Mouse (Mus musculus): ENCODE data around the gene Scgn. TPM values are rescaled to one million over a fixed set of nuclear protein-coding genes. Genes with fewer than 3 reads are reported as not detected.

Gene Scgn
- total RNA-seq, 2 experiments from 2014 or later = 0.68 TPM; not detected in 1

DNA sequence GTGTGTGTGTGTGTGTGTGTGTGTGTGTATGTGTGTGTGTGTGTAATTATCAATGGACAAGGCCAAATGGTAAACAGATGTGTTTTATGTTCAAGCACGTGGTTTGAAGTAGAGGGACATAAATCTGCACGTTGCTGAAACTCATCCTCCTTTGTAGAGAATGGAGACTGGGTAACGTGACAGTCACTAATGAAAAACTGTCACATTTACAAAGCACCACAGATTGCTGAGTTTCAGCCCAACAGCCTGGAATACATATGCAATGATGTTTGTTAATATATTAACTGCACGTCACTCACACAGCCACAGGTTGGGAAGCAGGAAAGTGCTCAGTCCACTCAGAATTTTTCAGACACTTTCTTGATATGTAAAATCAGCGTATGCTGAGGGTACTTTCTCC is 563 bp downstream of the Scgn start:
- DNase-seq (ENCODE audit: extremely low spot score in 1 of 2, low spot score in 2 of 2) = no peak
- no peak for TF ChIP-seq CTCF (IDR thresholded peaks at IDR 0.05)
- Histone ChIP-seq H3K4me3 (no peak overlapping the region), H3K27ac (no peak overlapping the region)
- intact Hi-C loops (cut with DNase I) = no loop called here

DNA sequence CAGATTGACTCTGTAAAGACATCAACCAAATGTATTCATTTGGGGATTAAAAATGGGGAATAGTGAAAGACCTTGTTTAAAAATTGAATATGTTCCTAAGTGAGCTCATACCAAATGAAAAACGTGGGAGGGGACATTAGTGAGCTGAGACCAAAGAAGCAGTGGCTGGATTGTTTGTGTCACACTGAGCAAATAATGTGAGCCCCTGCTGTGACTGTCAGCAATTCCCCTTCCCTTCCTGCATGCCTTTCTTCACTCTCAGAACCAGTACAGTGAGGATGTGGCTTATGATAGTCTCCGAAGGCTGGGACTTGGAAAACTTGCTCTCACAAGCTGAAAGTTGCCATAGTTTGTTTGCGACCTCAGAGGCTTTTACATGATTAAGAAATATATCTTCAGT is 5.9 kb downstream of the Scgn start:
- Histone ChIP-seq H3K4me3 (no peak overlapping the region), H3K27ac (no peak overlapping the region)
- no peak for DNase-seq (ENCODE audit: extremely low spot score in 1 of 2, low spot score in 2 of 2)
- intact Hi-C loops (cut with DNase I) = no loop called here
- TF ChIP-seq CTCF (IDR thresholded peaks at IDR 0.05) = no peak

DNA sequence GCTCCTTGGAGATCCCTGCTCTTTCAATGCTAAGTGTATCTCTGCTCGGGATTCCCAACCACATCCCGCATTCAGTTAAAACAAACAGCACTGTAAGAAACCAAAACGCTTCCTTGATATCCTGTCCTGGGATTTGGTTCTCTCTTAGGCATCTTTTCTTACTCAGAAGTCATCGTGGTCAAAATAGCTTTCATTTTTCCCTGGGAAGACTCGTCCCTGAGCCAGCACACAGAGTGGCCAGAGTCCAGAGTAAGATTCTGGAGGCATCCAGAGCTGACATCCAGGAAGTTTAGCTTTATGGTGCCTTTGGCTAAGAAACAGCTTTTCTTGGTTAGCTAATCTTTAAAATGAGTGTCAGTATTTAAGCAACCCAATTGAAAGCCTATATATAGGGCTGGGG is 18.7 kb downstream of the Scgn start:
- no peak for TF ChIP-seq CTCF (IDR thresholded peaks at IDR 0.05)
- Histone ChIP-seq H3K27ac (no peak overlapping the region), H3K4me3 (no peak overlapping the region)
- intact Hi-C loops (cut with DNase I) = no loop called here
- DNase-seq (ENCODE audit: extremely low spot score in 1 of 2, low spot score in 2 of 2) = no peak

DNA sequence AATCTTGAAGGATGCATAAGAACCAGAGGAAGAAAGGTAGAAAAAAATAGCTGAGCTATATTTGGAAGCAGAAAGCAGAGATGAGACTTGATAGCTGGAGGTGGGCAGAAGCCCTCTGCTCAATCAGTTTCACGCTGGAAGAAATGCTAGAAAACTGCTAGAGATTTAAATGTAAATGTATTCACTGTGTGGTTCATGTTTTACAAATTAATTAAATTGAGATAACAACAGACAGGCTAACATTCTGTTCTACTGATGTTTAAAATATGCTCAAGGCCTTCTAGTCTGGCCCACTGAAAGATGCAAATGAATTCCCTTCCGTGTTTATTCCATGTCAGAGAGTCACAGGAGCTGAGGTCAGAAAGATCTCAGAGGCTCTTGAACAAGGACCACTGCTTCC is 19.1 kb downstream of the Scgn start:
- no peak for TF ChIP-seq CTCF (IDR thresholded peaks at IDR 0.05)
- no peak overlapping the region for H3K4me3 ChIP-seq
- no peak for DNase-seq (ENCODE audit: extremely low spot score in 1 of 2, low spot score in 2 of 2)
- intact Hi-C loops (cut with DNase I) = no loop called here
- H3K27ac ChIP-seq = no peak overlapping the region

DNA sequence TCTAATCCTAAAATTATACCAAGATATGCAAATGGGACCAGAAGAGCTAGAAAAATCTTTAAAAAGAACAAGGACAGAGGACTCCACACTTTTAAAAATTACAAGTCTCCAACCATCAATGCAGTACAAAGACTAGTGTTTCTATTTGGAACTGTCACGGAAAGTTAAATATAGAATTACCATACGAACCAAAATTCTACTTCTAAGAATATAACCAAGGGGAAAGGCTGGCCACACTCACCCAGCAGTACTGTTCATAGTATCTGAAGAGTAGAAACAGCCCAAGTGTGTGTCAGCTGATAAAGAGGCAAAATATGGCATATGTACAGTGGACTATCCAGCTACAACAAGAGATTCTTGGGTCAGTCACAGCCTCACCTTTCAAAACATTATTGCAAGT is 26.1 kb downstream of the Scgn start:
- Histone ChIP-seq H3K27ac (no peak overlapping the region), H3K4me3 (no peak overlapping the region)
- intact Hi-C loops (cut with DNase I) = no loop called here
- DNase-seq (ENCODE audit: extremely low spot score in 1 of 2, low spot score in 2 of 2) = no peak
- TF ChIP-seq CTCF (IDR thresholded peaks at IDR 0.05) = no peak; the same call in none of the 2 replicates

DNA sequence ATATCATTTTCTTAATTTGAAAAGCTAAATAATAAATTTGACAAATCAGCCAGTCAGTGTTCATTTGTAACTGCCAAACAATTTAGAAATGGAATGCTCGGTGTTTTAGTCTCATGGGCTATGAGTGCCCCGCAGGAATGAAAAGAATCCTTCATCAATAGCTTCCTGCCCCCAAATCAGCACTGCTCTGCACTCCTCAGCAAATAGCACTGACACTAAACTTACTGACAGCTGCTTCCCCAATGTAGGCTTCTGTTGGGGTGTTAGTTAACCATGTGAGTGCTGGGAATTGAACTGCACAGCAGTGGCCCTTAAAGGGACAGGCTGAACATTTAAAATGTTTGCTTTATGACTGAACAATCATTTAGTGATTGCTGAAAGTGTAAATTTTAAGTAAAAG is 31.2 kb downstream of the Scgn start:
- no peak for DNase-seq (ENCODE audit: extremely low spot score in 1 of 2, low spot score in 2 of 2)
- Histone ChIP-seq H3K27ac (no peak overlapping the region), H3K4me3 (no peak overlapping the region)
- no peak for TF ChIP-seq CTCF (IDR thresholded peaks at IDR 0.05)
- intact Hi-C loops (cut with DNase I) = no loop called here

DNA sequence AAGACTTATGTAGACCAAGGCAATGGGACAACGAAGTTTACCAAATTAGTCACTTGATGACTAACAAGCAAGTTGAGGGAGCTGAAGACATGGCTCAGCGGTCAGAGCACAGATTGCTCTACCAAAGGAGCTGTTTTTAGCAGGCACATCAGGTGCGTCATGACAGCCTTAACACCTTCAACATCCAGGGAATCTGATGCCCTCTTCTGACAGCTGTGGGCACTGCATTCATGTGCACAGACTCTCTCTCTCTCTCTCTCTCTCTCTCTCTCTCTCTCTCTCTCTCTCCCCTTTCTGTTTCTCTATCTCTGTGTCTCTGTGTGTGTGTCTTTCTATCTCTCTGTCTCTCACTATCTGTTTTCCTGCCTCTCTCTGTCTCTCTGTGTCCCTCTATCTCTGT is 40.1 kb downstream of the Scgn start:
- Histone ChIP-seq H3K27ac (no peak overlapping the region), H3K4me3 (no peak overlapping the region)
- DNase-seq (ENCODE audit: extremely low spot score in 1 of 2, low spot score in 2 of 2) = no peak
- peak; percentile 28 for TF ChIP-seq CTCF (IDR thresholded peaks at IDR 0.05)
- intact Hi-C loops (cut with DNase I) = loop anchor here (5.0 kb wide), 1 partner anchor 119 kb away; no protein-coding TSS in a partner anchor

DNA sequence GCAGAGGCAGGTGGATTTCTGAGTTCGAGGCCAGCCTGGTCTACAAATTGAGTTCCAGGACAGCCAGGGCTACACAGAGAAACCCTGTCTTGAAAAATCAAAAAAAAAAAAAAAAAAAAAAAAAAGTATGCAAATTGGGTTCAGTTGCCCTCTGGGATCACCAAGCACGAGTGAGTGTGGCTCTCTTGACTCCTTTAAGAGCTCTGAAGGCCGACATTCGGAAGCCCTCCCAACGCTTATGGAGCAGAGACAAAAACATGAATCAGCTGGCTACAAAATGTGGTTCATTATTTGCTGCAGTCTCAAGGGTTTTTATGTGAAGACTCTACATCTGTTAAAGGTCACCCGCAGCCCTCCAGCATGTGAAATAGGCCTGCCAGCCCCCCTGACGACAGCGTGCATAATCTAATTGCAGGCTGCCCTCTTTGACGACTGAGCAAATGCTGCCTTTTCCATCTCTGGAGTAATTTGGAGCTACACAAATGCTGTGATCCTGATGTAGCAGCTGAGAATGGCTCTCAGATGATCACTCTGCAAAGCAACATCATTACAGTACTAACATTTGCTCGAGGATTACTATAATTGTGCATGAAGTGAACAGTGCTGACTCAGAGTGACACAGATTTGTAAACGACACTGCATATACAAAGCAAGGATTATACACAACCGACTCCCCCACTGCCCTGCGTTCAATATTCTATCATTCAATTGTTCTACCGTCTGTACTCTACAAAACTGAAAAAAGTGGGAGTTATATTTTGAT is 41.3 kb downstream of the Scgn start:
- no peak overlapping the region for H3K4me3 ChIP-seq

DNA sequence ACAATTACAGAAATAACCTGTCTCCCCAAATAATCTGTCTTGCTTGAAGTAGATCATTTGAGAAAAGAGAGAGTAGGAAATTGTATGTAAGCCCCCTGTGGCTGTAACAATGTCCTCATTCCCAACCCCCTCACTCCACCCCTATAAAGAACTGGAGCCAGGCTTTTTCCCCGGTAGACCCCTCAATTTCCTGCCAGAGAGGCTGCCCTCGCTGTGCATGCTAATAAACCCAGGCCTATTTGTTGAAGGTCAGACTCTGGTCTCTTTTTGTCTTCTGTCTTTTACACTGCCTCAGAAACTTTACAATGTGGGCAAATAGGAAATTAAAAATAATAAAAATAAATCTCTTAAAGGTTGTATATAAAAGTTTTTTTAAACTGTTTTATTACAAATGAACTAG is 44.8 kb downstream of the Scgn start:
- intact Hi-C loops (cut with DNase I) = no loop called here

More for the DNA sequence above, 41.3 kb downstream of the Scgn start:
- TF ChIP-seq CTCF (IDR thresholded peaks at IDR 0.05) = no peak
- H3K27ac ChIP-seq = no peak overlapping the region
- intact Hi-C loops (cut with DNase I) = loop anchor here (5.0 kb wide), 1 partner anchor 117 kb away; no protein-coding TSS in a partner anchor
- DNase-seq (ENCODE audit: extremely low spot score in 1 of 2, low spot score in 2 of 2) = no peak

DNA sequence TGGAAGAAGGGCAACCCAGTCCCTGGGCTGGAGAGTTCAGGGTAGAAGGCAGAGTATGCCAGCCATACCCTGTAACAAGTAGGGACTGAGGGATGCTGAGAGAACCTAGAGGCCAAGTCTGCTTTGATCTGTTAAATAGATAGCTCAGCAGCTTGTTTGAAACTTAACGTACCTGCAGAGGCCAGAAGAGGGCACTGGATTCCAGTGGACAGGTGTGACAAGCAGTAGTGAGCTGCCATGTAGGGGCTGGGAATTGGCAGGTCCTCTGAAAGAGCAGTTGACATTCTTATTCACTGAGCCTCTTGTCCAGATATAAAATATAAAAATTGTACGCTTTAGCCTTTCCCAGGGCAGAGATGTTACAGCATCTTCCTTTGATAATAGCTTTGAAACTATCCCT is 48.2 kb downstream of the Scgn start:
- intact Hi-C loops (cut with DNase I) = no loop called here
- TF ChIP-seq CTCF (IDR thresholded peaks at IDR 0.05) = no peak; the same call in 1 of the 2 replicates
- H3K4me3 ChIP-seq = no peak overlapping the region

More for the DNA sequence above, 44.8 kb downstream of the Scgn start:
- no peak for TF ChIP-seq CTCF (IDR thresholded peaks at IDR 0.05)
- no peak for DNase-seq (ENCODE audit: extremely low spot score in 1 of 2, low spot score in 2 of 2)
- Histone ChIP-seq H3K27ac (no peak overlapping the region), H3K4me3 (no peak overlapping the region)

DNA sequence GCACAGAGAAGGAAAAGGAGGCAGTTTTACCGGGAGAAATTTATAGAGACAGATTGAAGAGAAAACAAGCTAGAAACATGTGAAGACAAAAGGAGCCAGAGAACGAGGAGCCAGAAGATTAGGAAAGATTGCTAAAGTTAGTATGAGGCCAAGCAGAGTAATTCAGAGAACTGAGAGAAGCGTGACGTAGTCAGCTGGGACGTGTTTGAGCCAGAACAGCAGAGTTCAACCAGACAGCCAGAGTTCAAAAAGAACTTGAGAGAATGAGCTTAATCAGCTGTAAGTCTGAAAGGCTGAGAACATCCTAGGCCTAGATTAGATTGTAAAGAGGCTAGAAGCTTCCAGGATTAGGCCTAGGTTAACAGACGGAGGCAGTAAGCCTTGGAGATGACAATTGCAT is 50.7 kb downstream of the Scgn start:
- DNase-seq (ENCODE audit: extremely low spot score in 1 of 2, low spot score in 2 of 2) = no peak
- Histone ChIP-seq H3K27ac (no peak overlapping the region), H3K4me3 (no peak overlapping the region)
- intact Hi-C loops (cut with DNase I) = no loop called here
- TF ChIP-seq CTCF (IDR thresholded peaks at IDR 0.05) = no peak

More for the DNA sequence above, 48.2 kb downstream of the Scgn start:
- no peak overlapping the region for H3K27ac ChIP-seq
- DNase-seq (ENCODE audit: extremely low spot score in 1 of 2, low spot score in 2 of 2) = no peak

DNA sequence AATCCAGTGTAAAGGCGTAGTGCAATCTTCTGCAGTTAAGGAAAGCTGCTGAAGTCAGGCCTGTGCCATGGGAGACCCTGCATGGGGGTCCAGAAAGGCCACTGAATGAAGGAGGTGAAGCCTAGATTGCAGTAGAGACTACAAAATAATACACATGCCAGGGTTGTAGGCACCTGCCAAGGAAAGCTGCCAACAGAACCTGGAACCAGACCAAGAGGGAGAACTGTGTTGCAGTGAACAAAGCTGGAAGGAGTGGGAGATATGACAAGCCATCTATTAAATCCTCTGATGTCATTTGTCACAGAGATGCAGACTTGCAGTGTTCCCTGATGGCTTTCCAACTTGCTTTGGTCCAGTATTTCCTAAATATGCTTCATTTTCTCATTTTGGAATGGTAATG is 52.3 kb downstream of the Scgn start:
- Histone ChIP-seq H3K4me3 (no peak overlapping the region), H3K27ac (no peak overlapping the region)
- intact Hi-C loops (cut with DNase I) = no loop called here
- no peak for TF ChIP-seq CTCF (IDR thresholded peaks at IDR 0.05)
- peak in 1 of 2 experiments; percentile 22 for DNase-seq (ENCODE audit: extremely low spot score in 1 of 2, low spot score in 2 of 2)

DNA sequence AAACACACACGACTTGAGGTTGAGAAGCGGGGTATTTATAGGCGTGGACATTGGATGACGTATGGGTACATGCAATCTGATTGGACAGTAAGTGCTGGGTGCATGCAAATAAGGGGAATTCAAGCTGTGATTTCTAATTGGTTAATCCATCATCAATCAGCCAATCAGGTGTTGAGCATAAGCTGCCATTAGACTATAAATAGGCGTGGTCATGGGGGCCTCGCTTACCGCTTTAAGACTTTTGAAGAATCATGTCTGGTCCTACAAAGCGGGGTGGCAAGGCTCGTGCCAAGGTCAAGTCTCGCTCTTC is 56.8 kb downstream of the Scgn start, which contains the start of gene Hist1h2aa:
TSS of gene Hist1h2aa (plus strand) at position 252 of the 310 bp plus-strand sequence.
- intact Hi-C loops (cut with DNase I) = no loop called here
- H3K4me3 ChIP-seq = no peak within 1 kb of the TSS
- no peak for DNase-seq (ENCODE audit: extremely low spot score in 1 of 2, low spot score in 2 of 2)
- H3K27ac ChIP-seq = no peak within 1 kb of the TSS
- TF ChIP-seq CTCF (IDR thresholded peaks at IDR 0.05) = no peak

Data from left cerebral cortex, adult 2 months (tissue).